Mouse (Mus musculus) ES-E14 (cell line): Measurements from ENCODE around the gene Znrf4. TPM values are rescaled to one million over a fixed set of nuclear protein-coding genes. Genes with fewer than 3 reads are reported as not detected.
A peak's percentile ranks its signal among the peaks of the same experiment; 100 is the strongest.

Experiments used
- DNase-seq: peaks from one replicate; pipeline ENCODE4 v3.0.0-alpha.2; 2013; ENCODE audit warnings: low read depth, low spot score
- H3K27ac ChIP-seq: 2 replicates; pipeline ENCODE4 v1.5.1; 2012; ENCODE audit warnings: low read depth, mild to moderate bottlenecking, low read length, moderate library complexity, mixed read lengths; ENCODE audit not compliant: poor library complexity, insufficient read depth, severe bottlenecking
- H3K36me3 ChIP-seq: 2 replicates; pipeline ENCODE4 v1.6.1; 2012; ENCODE audit warnings: mild to moderate bottlenecking, low read length, moderate library complexity, mixed read lengths; ENCODE audit not compliant: control insufficient read depth, poor library complexity, insufficient read depth, severe bottlenecking
- H3K4me1 ChIP-seq, 2 experiments: fragments of 150-350 bp in 1 of 2; sonication (generic) in 1 of 2; 2 replicates each; pipeline ENCODE4 v1.6.1; 2012; ENCODE audit warnings: low read length in 2 of 2, mild to moderate bottlenecking in 1 of 2, mixed read lengths in 1 of 2; ENCODE audit not compliant: control insufficient read depth in 2 of 2, insufficient read depth in 2 of 2, poor library complexity in 1 of 2
- H3K4me3 ChIP-seq, 2 experiments: fragments of 150-350 bp in 1 of 2; sonication (generic) in 1 of 2; 2 replicates each; pipeline ENCODE4 v1.5.1; 2012; ENCODE audit warnings: low read length in 2 of 2, low read depth in 1 of 2, mild to moderate bottlenecking in 1 of 2, mixed read lengths in 1 of 2; ENCODE audit not compliant: insufficient read depth in 1 of 2, poor library complexity in 1 of 2, severe bottlenecking in 1 of 2
- H3K9ac ChIP-seq: 2 replicates; pipeline ENCODE4 v1.6.1; 2012; ENCODE audit warnings: low read depth, mild to moderate bottlenecking, low read length, mixed read lengths; ENCODE audit not compliant: poor library complexity, insufficient read depth, severe bottlenecking
- H3K9me3 ChIP-seq: fragments of 150-350 bp; sonication (generic); 2 replicates; pipeline ENCODE4 v1.6.1; 2012; ENCODE audit warnings: low read depth, mild to moderate bottlenecking, low read length; ENCODE audit not compliant: control insufficient read depth, insufficient read depth
- CHD2 ChIP-seq: IDR thresholded peaks from 2 replicates; pipeline ENCODE4 v1.6.1; 2014; ENCODE audit warnings: mild to moderate bottlenecking, low read depth, low read length, inconsistent platforms
- HCFC1 ChIP-seq: IDR thresholded peaks from 2 replicates; pipeline ENCODE4 v1.6.1; 2012; ENCODE audit warnings: low read length, inconsistent platforms, borderline replicate concordance; ENCODE audit not compliant: insufficient read depth
- MAFK ChIP-seq: IDR thresholded peaks from 2 replicates; pipeline ENCODE4 v1.6.1; 2014; ENCODE audit warnings: mild to moderate bottlenecking, low read depth, low read length, inconsistent platforms; ENCODE audit not compliant: insufficient read depth
- ZC3H11A ChIP-seq: IDR thresholded peaks from 2 replicates; pipeline ENCODE4 v1.6.1; 2012; ENCODE audit warnings: low read depth, mild to moderate bottlenecking, inconsistent platforms, low read length, borderline replicate concordance
- ZNF384 ChIP-seq: IDR thresholded peaks from 2 replicates; pipeline ENCODE4 v1.6.1; 2012; ENCODE audit warnings: low read depth, low read length, inconsistent platforms
- in situ Hi-C, 2 experiments: fragments of 600-800 bp; cut with MboI; formaldehyde crosslinking; loops; one replicate each; pipeline ENCODE4 v1.15.1; 2025; ENCODE audit warnings: low sequenced_read_pairs in 2 of 2, inconsistent platforms in 1 of 2; ENCODE audit not compliant: unreplicated experiment in 2 of 2
- total RNA-seq: library from RNA; depleted of rRNA; stranded (reverse); fragments of 300-350 nt; gene quantifications from 2 replicates; pipeline ENCODE4 v1.2.3, GENCODE M21; 2012

Gene Znrf4
- total RNA-seq, 1 experiment = not detected

DNA sequence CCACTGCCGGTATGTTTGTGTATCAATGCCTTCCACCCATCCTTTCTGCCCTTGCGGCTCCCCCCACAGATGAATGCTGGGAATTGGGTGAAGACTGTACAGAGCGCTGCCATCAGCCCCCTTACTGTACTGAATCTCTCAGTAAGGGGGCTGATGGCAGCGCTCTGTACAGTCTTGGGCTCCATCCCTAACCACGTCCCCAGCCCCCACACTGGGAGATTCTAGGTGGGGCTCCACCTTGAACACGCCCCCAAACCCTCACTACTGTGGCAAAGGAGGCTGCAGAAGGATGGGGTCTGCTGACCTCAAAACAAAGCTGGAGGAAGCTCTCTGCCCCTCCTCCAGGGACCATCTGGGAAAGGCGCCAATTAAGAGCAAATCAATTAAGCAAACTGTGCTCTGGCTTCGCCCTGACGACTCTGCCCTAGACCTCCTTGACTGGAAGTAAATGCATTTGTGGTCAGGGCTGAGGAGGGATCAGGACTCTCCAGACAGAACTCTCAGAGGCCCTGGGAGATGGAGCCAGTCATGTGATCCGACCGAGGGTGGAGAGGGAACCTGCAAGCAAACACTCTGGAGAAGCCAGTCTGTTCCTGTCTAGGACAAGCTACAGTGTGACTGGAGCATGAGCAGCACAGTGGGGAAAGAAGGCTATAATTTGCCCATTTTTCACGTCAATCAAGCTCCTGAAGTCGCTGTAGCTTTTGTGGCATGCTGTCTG, 3.6 kb upstream of the Znrf4 start:
- TF ChIP-seq ZC3H11A = no peak
- TF ChIP-seq MAFK = no peak
- TF ChIP-seq ZNF384 = no peak
- TF ChIP-seq HCFC1 = no peak
- TF ChIP-seq CHD2 = no peak
- DNase-seq = no peak
- no peaks in the 10 kb centered on the region for H3K9me3 ChIP-seq
- no peaks in the 10 kb centered on the region for H3K36me3 ChIP-seq
- peak overlapping the region in 1 of 2 experiments; percentile 48; a peak in 3 of 4 replicates for H3K4me3 ChIP-seq
- in situ Hi-C loops = no loop called here
- H3K4me1 ChIP-seq = peaks cover 3 to 5% of the 10 kb centered on the region in 2 experiments; a peak in 2 of 4 replicates
- H3K27ac ChIP-seq = no peak overlapping the region
- 0 out of 2 replicates have a peak overlapping the region, but pooled peaks have one; percentile 30 for H3K9ac ChIP-seq

GRCm38 (mm10) chr17:56514916-56515315, 2.7 kb upstream of the Znrf4 start:
- Histone ChIP-seq H3K9me3 (no peaks in the 10 kb centered on the region), H3K36me3 (no peaks in the 10 kb centered on the region), H3K9ac (no peak overlapping the region), H3K4me3 (no peak overlapping the region), H3K27ac (no peak overlapping the region), H3K4me1 (peaks cover 3 to 5% of the 10 kb centered on the region in 2 experiments; a peak in 2 of 4 replicates)
- TF ChIP-seq HCFC1 (no peak), ZNF384 (no peak), CHD2 (no peak), MAFK (no peak)
- no peak for DNase-seq
- in situ Hi-C loops = no loop called here

DNA sequence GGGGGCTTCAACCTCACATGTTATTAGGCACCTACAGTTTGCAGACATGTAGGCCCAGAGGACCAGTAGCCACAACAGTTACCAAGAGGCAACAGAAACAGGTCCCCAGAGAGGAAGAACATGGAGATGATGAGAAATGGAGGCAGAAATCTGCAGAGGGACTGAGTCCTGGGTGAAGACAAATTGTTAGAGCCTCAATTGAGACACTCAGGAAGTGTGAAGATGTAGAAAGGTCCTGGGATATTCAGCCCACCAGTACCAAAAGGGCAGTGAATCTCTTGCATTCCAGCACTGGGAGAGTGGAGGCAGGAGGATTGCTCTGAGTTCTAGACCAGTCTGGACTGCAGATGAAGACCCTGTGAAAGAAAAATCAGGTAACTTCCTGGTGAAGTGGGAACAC, 2.1 kb upstream of the Znrf4 start:
- H3K27ac ChIP-seq = no peak overlapping the region
- no peak overlapping the region for H3K9ac ChIP-seq
- TF ChIP-seq CHD2 (no peak), HCFC1 (no peak), ZC3H11A (no peak), MAFK (no peak), ZNF384 (no peak)
- DNase-seq = no peak
- in situ Hi-C loops = no loop called here
- H3K4me3 ChIP-seq = no peak overlapping the region
- H3K36me3 ChIP-seq = no peaks in the 10 kb centered on the region
- peaks cover 3 to 5% of the 10 kb centered on the region in 2 experiments; a peak in 3 of 4 replicates for H3K4me1 ChIP-seq
- H3K9me3 ChIP-seq = no peaks in the 10 kb centered on the region

GRCm38 (mm10) chr17:56511707-56512090, 532 bp downstream of the Znrf4 start:
- no peaks in the 10 kb centered on the region for H3K9me3 ChIP-seq
- peak overlapping the region; percentile 52 to 56; a peak in 3 of 4 replicates for H3K4me3 ChIP-seq
- TF ChIP-seq CHD2 = no peak
- TF ChIP-seq ZC3H11A = no peak
- peaks cover 3 to 10% of the 10 kb centered on the region in 2 experiments; a peak in 3 of 4 replicates for H3K4me1 ChIP-seq
- no peak for DNase-seq
- peak overlapping the region; percentile 23; the same call in 1 of the 2 replicates for H3K9ac ChIP-seq
- H3K36me3 ChIP-seq = no peaks in the 10 kb centered on the region
- no peak overlapping the region for H3K27ac ChIP-seq
- in situ Hi-C loops = no loop called here
